Mouse (Mus musculus): ENCODE results near the gene Tmem56.

The Tmem56 gene

GRCm38 (mm10) chr3:121163271-121163819 is 119.6 kb downstream of the Tmem56 start:
- DNase-seq, result peak; percentile 84 to 91

GRCm38 (mm10) chr3:121161661-121162060 is 121.2 kb downstream of the Tmem56 start:
- DNase-seq, result peak; percentile 51 to 69

- DNase-seq, result peak in 1 of 2 experiments; percentile 5
Observed at GRCm38 (mm10) chr3:121160424-121160823, 122.5 kb downstream of the Tmem56 start.

- DNase-seq, result peak; percentile 91 to 92
Observed at GRCm38 (mm10) chr3:121159566-121159965, 123.3 kb downstream of the Tmem56 start.

GRCm38 (mm10) chr3:121158901-121159351 is 124.0 kb downstream of the Tmem56 start:
- peak; percentile 89 to 91 for DNase-seq

GRCm38 (mm10) chr3:121157546-121158330 is 125.2 kb downstream of the Tmem56 start:
- DNase-seq, result peak; percentile 69 to 77

- DNase-seq, result peak; percentile 25 to 42
Observed at GRCm38 (mm10) chr3:121156451-121157186, 126.3 kb downstream of the Tmem56 start.

GRCm38 (mm10) chr3:121156043-121156442 is 126.9 kb downstream of the Tmem56 start:
- DNase-seq, result peak; percentile 57 to 67

All from cerebellum, postnatal 10 days (tissue).